27 mouse cellular contexts compared by ENCODE assay signal in the genomic region with DNA sequence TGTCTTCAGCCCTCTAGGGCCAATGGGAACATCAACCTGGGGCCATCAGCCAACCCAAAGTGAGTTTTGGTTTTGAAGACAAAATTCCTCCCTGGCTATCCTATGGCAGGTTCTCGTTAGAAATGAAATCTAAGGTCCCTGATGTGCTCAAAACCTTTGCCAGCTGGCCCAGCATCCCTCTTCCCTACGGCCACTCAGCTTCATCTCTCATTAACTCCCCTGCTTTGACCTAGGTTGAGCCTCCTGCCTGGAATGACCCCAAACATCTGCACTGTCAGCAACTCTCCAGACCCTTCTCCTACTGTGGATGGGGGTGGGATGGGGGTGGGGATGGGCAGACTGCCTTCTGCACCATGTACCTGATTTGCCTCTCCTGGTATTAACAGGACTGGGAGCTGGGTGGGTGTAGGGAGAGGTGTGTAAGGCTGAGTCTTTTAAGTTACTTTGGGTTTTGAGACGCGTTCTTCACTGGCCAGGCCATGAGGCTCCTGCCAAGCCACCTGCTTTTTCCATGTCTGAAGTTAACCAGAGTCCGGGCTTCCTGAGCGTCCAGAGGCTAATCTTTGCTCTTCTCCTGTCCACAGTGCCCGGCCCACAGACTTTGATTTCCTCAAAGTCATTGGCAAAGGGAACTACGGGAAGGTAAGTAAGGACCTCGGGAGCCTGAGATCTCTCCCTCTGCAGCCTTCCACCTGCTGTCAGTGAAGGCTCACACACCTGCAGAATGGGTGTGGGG. TPM values are rescaled to one million over a fixed set of nuclear protein-coding genes. Genes with fewer than 3 reads are reported as not detected.
DNase-seq lines count a peak whose midpoint lies in the region; ATAC-seq and TF ChIP-seq lines count a peak whose summit lies in the region.
"Had no signal": no experiment of that assay in that cellular context is flagged by ENCODE, and none has a peak within 500 bp of the region (broad histone marks: within the 10 kb centered on the region; RNA-seq: fewer than 3 reads in every experiment).

No protein-coding gene starts in this region.

- no peak overlapping the region for H3K9ac ChIP-seq in kidney, embryonic 16.5 days (replicated peaks; ENCODE audit: low read length)
- no peak overlapping the region for H3K9ac ChIP-seq in kidney, embryonic 14.5 days (ENCODE audit: low read depth, low read length)
- H3K9ac ChIP-seq in neural tube, embryonic 15.5 days (replicated peaks), result no peak overlapping the region
- H3K9ac ChIP-seq in heart, adult 2 months (ENCODE audit: low read depth, low read length), result no peak overlapping the region
- H3K9ac ChIP-seq: embryonic facial prominence, embryonic 13.5 days; embryonic facial prominence, embryonic 15.5 days; forebrain, embryonic 12.5 days had no signal

- DNase-seq in kidney, adult 18-20 months, result peak; percentile 47
- peak; percentile 71 to 79 for DNase-seq in kidney, adult 8-10 months
- DNase-seq in kidney, postnatal 14 days, result peak; percentile 49
- DNase-seq in kidney, postnatal 25 days, result peak; percentile 60 to 86
- no peak for DNase-seq in heart, adult 2 months
- DNase-seq: adrenal gland, adult 2 months; adrenal gland, postnatal 10 days; adrenal gland, postnatal 25 days; cerebellum, adult 11 months; cerebellum, adult 18-20 months; cerebellum, adult 8-10 months; cerebellum, adult 9-11 months; cerebellum, postnatal 14 days; cerebellum, postnatal 36 days; embryo, embryonic 11 days had no signal

- no peak overlapping the region for H3K4me3 ChIP-seq in kidney, embryonic 16.5 days (ENCODE audit: low read length)
- no peak overlapping the region for H3K4me3 ChIP-seq in kidney, embryonic 14.5 days (ENCODE audit: low read length)
- no peak overlapping the region for H3K4me3 ChIP-seq in neural tube, embryonic 15.5 days (replicated peaks)
- H3K4me3 ChIP-seq in heart, adult 2 months, result no peak overlapping the region
- H3K4me3 ChIP-seq: embryonic facial prominence, embryonic 13.5 days; embryonic facial prominence, embryonic 15.5 days; erythroblast, embryonic 14.5 days; forebrain, embryonic 10.5 days; forebrain, embryonic 12.5 days had no signal

- TF ChIP-seq POLR2A in heart, adult 2 months (IDR thresholded peaks at IDR 0.05; ENCODE audit: insufficient read depth, low read depth, low read length), result no peak

- TF ChIP-seq EP300 in heart, adult 2 months (IDR thresholded peaks at IDR 0.05; ENCODE audit: insufficient read depth, low read depth, low read length), result no peak

- no peaks in the 10 kb centered on the region for H3K79me2 ChIP-seq in heart, adult 2 months (replicated peaks; ENCODE audit: control insufficient read depth, insufficient read depth, low read length)

- no peaks in the 10 kb centered on the region for H3K27me3 ChIP-seq in kidney, embryonic 16.5 days (ENCODE audit: insufficient read depth, low read length)
- peaks cover 2% of the 10 kb centered on the region; the same call in 1 of the 2 replicates for H3K27me3 ChIP-seq in kidney, embryonic 14.5 days (ENCODE audit: control insufficient read depth, insufficient read depth, low read length)
- no peaks in the 10 kb centered on the region; the same call in 1 of the 2 replicates for H3K27me3 ChIP-seq in neural tube, embryonic 15.5 days (replicated peaks)
- no peaks in the 10 kb centered on the region for H3K27me3 ChIP-seq in heart, adult 2 months (ENCODE audit: control insufficient read depth, insufficient read depth, low read length)
- H3K27me3 ChIP-seq: embryonic facial prominence, embryonic 13.5 days; embryonic facial prominence, embryonic 15.5 days had no signal

- H3K4me2 ChIP-seq in kidney, embryonic 16.5 days (replicated peaks; ENCODE audit: low read depth, low read length), result no peak overlapping the region
- H3K4me2 ChIP-seq in kidney, embryonic 14.5 days (replicated peaks; ENCODE audit: low read depth, low read length), result no peak overlapping the region
- no peak overlapping the region for H3K4me2 ChIP-seq in neural tube, embryonic 15.5 days
- H3K4me2 ChIP-seq: embryonic facial prominence, embryonic 13.5 days; embryonic facial prominence, embryonic 15.5 days; forebrain, embryonic 12.5 days had no signal

- no peaks in the 10 kb centered on the region for H3K36me3 ChIP-seq in kidney, embryonic 16.5 days (ENCODE audit: insufficient read depth, low read length)
- H3K36me3 ChIP-seq in kidney, embryonic 14.5 days (ENCODE audit: control insufficient read depth, insufficient read depth, low read length), result no peaks in the 10 kb centered on the region
- H3K36me3 ChIP-seq in neural tube, embryonic 15.5 days, result no peaks in the 10 kb centered on the region
- no peaks in the 10 kb centered on the region for H3K36me3 ChIP-seq in heart, adult 2 months (ENCODE audit: control insufficient read depth, insufficient read depth, low read length)
- H3K36me3 ChIP-seq: embryonic facial prominence, embryonic 13.5 days; embryonic facial prominence, embryonic 15.5 days; forebrain, embryonic 10.5 days; forebrain, embryonic 12.5 days had no signal

- H3K4me1 ChIP-seq in kidney, embryonic 16.5 days (ENCODE audit: insufficient read depth, low read length), result peaks cover 3% of the 10 kb centered on the region; the same call in 1 of the 2 replicates
- no peaks in the 10 kb centered on the region for H3K4me1 ChIP-seq in kidney, embryonic 14.5 days (ENCODE audit: control insufficient read depth, insufficient read depth, low read length)
- H3K4me1 ChIP-seq in neural tube, embryonic 15.5 days, result no peaks in the 10 kb centered on the region
- H3K4me1 ChIP-seq in heart, adult 2 months (ENCODE audit: control insufficient read depth, insufficient read depth, low read length), result no peaks in the 10 kb centered on the region

- TF ChIP-seq CTCF in heart, adult 2 months (IDR thresholded peaks at IDR 0.05), result no peak

- no peaks in the 10 kb centered on the region for H3K9me3 ChIP-seq in kidney, embryonic 16.5 days (ENCODE audit: low read length)
- no peaks in the 10 kb centered on the region for H3K9me3 ChIP-seq in kidney, embryonic 14.5 days (ENCODE audit: control insufficient read depth, low read length)
- no peaks in the 10 kb centered on the region for H3K9me3 ChIP-seq in neural tube, embryonic 15.5 days (replicated peaks)
- H3K9me3 ChIP-seq: embryonic facial prominence, embryonic 13.5 days; embryonic facial prominence, embryonic 15.5 days; forebrain, embryonic 10.5 days; forebrain, embryonic 12.5 days had no signal

- H3K27ac ChIP-seq in kidney, embryonic 16.5 days (ENCODE audit: low read length), result no peak overlapping the region
- H3K27ac ChIP-seq in kidney, embryonic 14.5 days (ENCODE audit: low read depth, low read length), result no peak overlapping the region
- no peak overlapping the region for H3K27ac ChIP-seq in neural tube, embryonic 15.5 days (replicated peaks)
- H3K27ac ChIP-seq in heart, adult 2 months, result no peak overlapping the region
- H3K27ac ChIP-seq: embryonic facial prominence, embryonic 13.5 days; embryonic facial prominence, embryonic 15.5 days; forebrain, embryonic 10.5 days; forebrain, embryonic 12.5 days had no signal

- 73% methylated on average over 9 of the region's 9 CpGs for WGBS in kidney, embryonic 16.5 days
- WGBS in kidney, embryonic 14.5 days, result 81% methylated on average over 9 of the region's 9 CpGs
- 86% methylated on average over 9 of the region's 9 CpGs for whole genome bisulfite sequencing in neural tube, embryonic 15.5 days
- 62% methylated on average over 9 of the region's 9 CpGs for WGBS in heart, adult 2 months

- ATAC-seq in kidney, embryonic 16.5 days (ENCODE audit: low FRiP score, low TSS enrichment), result no peak
- no peak for ATAC-seq in kidney, embryonic 14.5 days (ENCODE audit: low FRiP score, low TSS enrichment)
- ATAC-seq in neural tube, embryonic 15.5 days (ENCODE audit: low FRiP score), result no peak
- ATAC-seq: forebrain, embryonic 14.5 days had no signal

- intact Hi-C loops in heart, adult 2 months (cut with DNase I), result no loop called here

RNA-seq across cellular contexts. Expression of gene Sgk2, which starts 6.9 kb away (rescaled TPM):
- 11.2 and 12.2 TPM in 2 replicates for polyA plus RNA-seq in kidney, embryonic 16.5 days (2015; fragmentation: Nextera tagmentation; extraction: Ambion mirVana)
- polyA plus RNA-seq in kidney, embryonic 14.5 days (2014; fragmentation: Nextera tagmentation; extraction: Ambion mirVana), result 0.97 and 2.5 TPM in 2 replicates
- polyA plus RNA-seq in neural tube, embryonic 15.5 days (2015; fragmentation: Nextera tagmentation; extraction: Ambion mirVana), result 0.13 and 0.15 TPM in 2 replicates
- not detected for total RNA-seq in heart, adult 2 months (2021)
- polyA plus RNA-seq in heart, adult 2 months (2012; rRNA removed), result not detected in 2 replicates
- total RNA-seq: MEL had no signal
- polyA plus RNA-seq: embryonic facial prominence, embryonic 11.5 days; embryonic facial prominence, embryonic 15.5 days; erythroblast, embryonic 14.5 days; forebrain, embryonic 10.5 days; forebrain, embryonic 12.5 days; forebrain, embryonic 14.5 days had no signal

RNA-seq across cellular contexts. Expression of gene Ift52, which starts 23.1 kb away (rescaled TPM):
- 55.3 and 55.5 TPM in 2 replicates for polyA plus RNA-seq in kidney, embryonic 16.5 days (2015; fragmentation: Nextera tagmentation; extraction: Ambion mirVana)
- 43.4 and 56.0 TPM in 2 replicates for polyA plus RNA-seq in kidney, embryonic 14.5 days (2014; fragmentation: Nextera tagmentation; extraction: Ambion mirVana)
- polyA plus RNA-seq in neural tube, embryonic 15.5 days (2015; fragmentation: Nextera tagmentation; extraction: Ambion mirVana), result 32.7 and 37.9 TPM in 2 replicates
- total RNA-seq in heart, adult 2 months (2021), result 10 to 100 TPM; 19.5 to 22.1 TPM
- 16.5 and 22.2 TPM in 2 replicates for polyA plus RNA-seq in heart, adult 2 months (2012; rRNA removed)

RNA-seq across cellular contexts. Expression of gene L3mbtl1, which starts 50.8 kb away (rescaled TPM):
- polyA plus RNA-seq in kidney, embryonic 16.5 days (2015; fragmentation: Nextera tagmentation; extraction: Ambion mirVana), result 0.09 and 0.14 TPM in 2 replicates
- polyA plus RNA-seq in kidney, embryonic 14.5 days (2014; fragmentation: Nextera tagmentation; extraction: Ambion mirVana), result 0.07 TPM in 1 of 2 replicates, not detected in the other
- polyA plus RNA-seq in neural tube, embryonic 15.5 days (2015; fragmentation: Nextera tagmentation; extraction: Ambion mirVana), result 3.6 and 6.0 TPM in 2 replicates
- under 1 TPM in 1 of 2 experiments, not detected in 1; 0.65 TPM for total RNA-seq in heart, adult 2 months (2021)
- 0.10 TPM in 1 of 2 replicates, not detected in the other for polyA plus RNA-seq in heart, adult 2 months (2012; rRNA removed)
- total RNA-seq: common myeloid progenitor, adult 5-6 weeks had no signal
- polyA plus RNA-seq: erythroblast, embryonic 14.5 days had no signal

Comparison
In these comparisons a context has a peak if more than half of its experiments do, and no peak if none do; other contexts are left out.
1. DNase-seq: peak in kidney, adult 18-20 months (single experiment), kidney, adult 8-10 months (2 of 2), kidney, postnatal 14 days (single experiment) and kidney, postnatal 25 days (2 of 2); none in heart, adult 2 months (0 of 2).